Mouse (Mus musculus) effector memory CD4-positive, alpha-beta T cell, adult 5 months (primary cell): ENCODE measurements around the gene Vmn1r224. TPM values are rescaled to one million over a fixed set of nuclear protein-coding genes. Genes with fewer than 3 reads are reported as not detected.

Experiments used
- polyA plus RNA-seq: library from polyadenylated mRNA; unstranded; fragments of 100-300 nt; shearing (Covaris generic); gene quantifications from one replicate; pipeline ENCODE4 v1.2.1, GENCODE M21; 2017

Gene Vmn1r224
- not detected for polyA plus RNA-seq

DNA sequence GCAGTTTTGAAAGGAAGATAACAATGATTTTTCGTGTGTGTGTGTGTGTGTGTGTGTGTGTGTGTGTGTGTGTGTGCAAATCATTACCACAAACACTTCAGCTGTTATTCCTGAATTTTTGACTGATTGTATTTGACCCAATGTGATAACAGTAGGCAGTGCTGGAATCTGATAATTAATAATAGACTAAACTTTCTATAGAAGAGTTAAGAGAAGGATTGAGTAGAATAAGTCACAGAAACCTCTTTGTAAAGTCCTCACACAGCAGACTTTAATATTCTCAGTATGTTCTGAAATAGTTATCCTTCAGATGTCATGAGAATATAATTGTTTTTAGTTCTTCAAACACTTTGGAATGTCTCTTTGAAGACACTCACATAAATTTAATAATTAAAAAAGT, at the start of gene Vmn1r224:
Gene Vmn1r224, plus strand, starts transcription at position 301 of the 400 bp plus-strand sequence.

Other genes with a start within 250 kb of the Vmn1r224 start
- not detected for gene Fpr-rs6, start 231.0 kb upstream of the Vmn1r224 start, polyA plus RNA-seq
- 0.12 TPM for gene Vmn2r105, start 179.1 kb upstream of the Vmn1r224 start, polyA plus RNA-seq
- gene Vmn2r106, start 128.6 kb upstream of the Vmn1r224 start, polyA plus RNA-seq = 0.12 TPM
- gene Vmn2r107, start 68.9 kb upstream of the Vmn1r224 start, polyA plus RNA-seq = not detected
- not detected for gene Vmn2r108, start 67.2 kb downstream of the Vmn1r224 start, polyA plus RNA-seq
- gene Vmn1r225, start 84.0 kb downstream of the Vmn1r224 start, polyA plus RNA-seq = not detected
- not detected for gene Vmn2r109, start 150.6 kb downstream of the Vmn1r224 start, polyA plus RNA-seq
- 0.05 TPM for gene Vmn2r110, start 182.3 kb downstream of the Vmn1r224 start, polyA plus RNA-seq
- gene Fpr-rs3, start 210.7 kb downstream of the Vmn1r224 start, polyA plus RNA-seq = 0.36 TPM